Mouse (Mus musculus): ENCODE data around the gene Aven. TPM values are rescaled to one million over a fixed set of nuclear protein-coding genes. Genes with fewer than 3 reads are reported as not detected.
A peak's percentile ranks its signal among the peaks of the same experiment; 100 is the strongest.
"Not testable (repeated sequence)": the region's sequence is repeated elsewhere in the genome, so short reads cannot be mapped to it uniquely, and the experiment has no call there.

Gene Aven
- 1 to 10 TPM; 8.1 to 9.5 TPM for total RNA-seq (2021)

DNA sequence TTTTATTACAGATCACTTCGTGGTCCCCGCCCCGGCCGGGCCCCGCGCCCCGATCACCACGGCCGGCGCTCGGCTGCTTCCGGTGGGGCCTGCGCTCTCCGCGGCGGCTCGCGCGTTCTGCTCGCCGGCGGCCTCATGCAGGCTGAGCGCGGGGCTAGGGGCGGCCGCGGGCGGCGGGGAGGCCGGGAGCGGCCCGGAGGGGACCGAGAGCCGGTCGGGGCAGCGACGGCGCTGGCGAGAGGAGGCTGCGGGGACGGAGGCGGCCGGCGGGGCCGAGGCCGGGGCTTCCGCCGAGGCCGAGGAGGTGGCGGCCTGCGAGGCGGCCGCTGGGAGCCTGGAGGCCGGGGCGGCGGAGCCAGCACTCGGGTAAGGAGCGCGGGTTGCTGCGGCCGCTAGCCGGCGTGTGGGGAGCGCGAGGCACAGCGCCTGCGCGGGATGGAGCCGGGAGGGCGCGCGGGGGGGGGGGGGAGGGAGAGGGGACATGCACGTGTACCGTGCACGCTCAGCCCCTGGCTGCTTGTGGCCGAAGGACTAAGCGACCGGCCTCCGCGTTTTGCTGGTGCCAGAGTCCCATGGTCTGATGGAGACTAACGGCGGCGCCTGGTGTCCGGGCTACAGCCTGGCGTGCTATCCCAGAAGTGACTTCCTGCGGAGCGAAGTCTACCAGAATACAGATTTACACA is at the start of gene Aven:
Gene Aven, plus strand, starts transcription at position 109 of the 683 bp plus-strand sequence.
- DNase-seq (ENCODE audit: extremely low spot score in 1 of 2, low spot score in 1 of 2), result peak; percentile 70 to 78

DNA sequence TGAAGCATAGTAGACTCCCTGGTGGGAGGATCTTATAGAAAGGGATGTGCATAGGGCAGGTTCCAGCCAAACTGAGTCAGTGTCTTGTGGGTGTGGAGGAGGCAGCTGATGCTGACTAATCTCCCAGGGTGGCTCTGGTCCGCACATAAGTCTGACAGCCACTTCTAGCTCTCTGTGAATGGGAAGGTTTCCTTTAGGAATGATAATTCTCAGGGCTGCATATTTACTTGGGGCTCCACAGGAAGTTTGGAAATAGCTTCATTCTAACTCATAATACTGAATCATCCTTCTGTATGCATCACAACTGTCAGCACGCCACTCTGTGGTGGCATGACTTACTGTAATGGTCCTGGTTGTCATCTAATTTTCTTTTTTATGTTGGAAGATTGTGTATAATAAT is 49.3 kb upstream of the Aven start:
- no peak for DNase-seq (ENCODE audit: extremely low spot score in 1 of 2, low spot score in 1 of 2)

DNA sequence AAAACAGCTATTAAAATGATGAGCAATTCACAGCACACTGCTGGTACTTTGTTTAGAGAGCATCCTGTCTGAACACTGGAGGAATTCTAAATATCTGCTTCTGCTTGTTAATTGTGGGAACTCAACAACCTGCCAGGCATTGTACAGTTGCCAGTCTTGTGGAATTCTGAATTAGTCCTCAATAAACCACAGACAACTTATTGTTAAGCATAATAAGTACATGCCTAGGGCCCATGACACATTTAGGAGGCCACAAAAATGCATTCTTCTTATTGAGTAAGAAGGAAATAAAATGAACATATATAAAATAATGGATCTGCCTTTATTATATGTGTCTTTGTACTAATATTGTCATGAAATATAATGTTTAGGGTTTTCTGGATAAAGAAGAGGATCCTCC is 47.3 kb upstream of the Aven start:
- no peak for DNase-seq (ENCODE audit: extremely low spot score in 1 of 2, low spot score in 1 of 2)

DNA sequence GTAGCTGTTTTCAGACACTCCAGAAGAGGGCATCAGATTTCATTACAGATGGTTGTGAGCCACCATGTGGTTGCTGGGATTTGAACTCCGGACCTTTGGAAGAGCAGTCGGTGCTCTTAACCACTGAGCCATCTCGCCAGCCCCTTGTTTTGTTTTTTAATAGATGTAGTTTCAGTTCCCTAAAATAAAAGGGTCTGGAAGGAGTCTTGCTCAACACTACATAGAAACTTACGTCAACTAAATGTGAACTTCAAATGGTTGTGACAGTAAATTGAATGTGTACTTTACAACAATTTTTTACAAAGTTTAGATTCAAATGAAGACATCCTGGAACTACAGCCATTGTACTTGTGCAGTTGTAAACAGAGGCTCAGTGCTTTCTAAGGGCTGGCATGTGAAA is 44.7 kb upstream of the Aven start:
- DNase-seq (ENCODE audit: extremely low spot score in 1 of 2, low spot score in 1 of 2), result not testable (repeated sequence)

DNA sequence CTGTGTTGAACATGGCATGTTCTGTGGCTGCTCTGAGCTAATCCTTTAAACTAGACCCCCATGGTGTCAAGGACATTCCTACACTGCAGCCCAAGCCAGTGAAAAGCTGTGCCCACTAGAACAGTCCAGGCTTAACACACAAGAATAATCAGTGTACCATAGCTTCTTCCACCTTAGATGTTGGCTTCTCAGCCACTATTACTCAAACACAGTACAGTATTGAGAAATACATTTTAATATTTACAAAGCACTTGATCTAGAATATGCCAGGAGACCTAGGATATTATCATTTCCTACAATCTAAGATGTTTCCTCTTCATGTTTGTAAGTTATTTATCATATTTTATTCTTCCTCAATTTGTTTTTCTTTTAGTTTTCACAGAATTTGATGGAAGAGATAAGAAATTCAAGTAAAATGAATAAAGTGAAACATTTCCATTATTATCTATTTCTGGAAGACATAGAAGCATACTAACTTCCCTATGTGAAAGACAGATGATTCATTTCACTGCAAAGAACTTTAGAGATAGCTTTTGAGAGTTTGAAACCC is 44.2 kb upstream of the Aven start:
- no peak for DNase-seq (ENCODE audit: extremely low spot score in 1 of 2, low spot score in 1 of 2)

GRCm38 (mm10) chr2:112449597-112450296 is 43.0 kb upstream of the Aven start:
- DNase-seq (ENCODE audit: extremely low spot score in 1 of 2, low spot score in 1 of 2), result peak in 1 of 2 experiments; percentile 13

DNA sequence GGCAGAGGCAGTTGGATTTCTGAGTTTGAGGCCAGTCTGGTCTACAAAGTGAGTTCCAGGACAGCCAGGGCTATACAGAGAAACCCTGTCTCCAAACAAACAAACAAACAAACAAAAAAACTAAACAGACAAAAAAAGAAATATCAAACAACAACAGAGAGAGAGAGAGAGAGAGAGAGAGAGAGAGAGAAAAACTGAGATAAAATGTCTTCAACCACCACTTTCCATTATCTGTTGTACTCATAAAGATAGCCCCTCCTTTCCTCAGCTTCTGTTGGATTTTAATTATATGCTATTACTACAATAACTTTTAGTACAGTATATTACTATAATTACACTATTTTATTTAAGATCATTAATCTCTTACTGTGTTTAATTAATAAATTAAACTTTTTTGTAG is 40.3 kb upstream of the Aven start:
- not testable (repeated sequence) for DNase-seq (ENCODE audit: extremely low spot score in 1 of 2, low spot score in 1 of 2)

DNA sequence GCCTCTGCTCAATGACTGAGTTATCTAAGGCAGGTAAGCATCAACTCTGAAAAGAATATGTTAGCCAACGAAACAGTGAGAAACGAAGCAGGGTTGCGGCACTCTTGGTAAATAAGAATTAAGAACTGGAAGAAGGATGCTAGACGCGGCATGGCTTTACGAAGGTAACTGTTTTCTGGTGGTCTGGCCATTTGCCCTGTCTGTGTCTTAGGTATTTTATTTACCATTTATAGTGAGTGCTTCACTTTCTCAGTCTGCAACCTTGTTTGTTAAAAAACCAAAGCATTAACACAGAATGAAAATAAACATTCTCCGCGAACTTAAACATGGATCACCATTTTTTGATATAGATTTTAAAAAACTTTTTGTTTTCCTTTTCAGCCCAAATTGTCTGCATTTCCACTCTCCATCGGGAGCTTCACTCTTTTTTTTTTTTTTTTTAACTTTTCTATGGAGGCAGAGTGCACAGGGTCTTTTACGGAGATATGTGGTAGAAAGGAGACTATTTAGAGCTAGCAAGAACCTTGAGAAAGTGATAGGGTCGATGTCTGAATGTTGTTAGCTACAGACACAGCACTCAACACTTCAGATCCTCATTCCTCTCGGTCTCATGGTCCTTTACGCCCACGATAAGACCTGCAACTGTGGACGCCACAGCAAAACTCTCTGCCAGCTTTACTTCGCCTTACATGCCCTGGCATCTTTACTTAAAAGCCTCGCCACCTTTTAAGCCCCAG is 38.5 kb upstream of the Aven start:
- DNase-seq (ENCODE audit: extremely low spot score in 1 of 2, low spot score in 1 of 2), result no peak

- DNase-seq (ENCODE audit: extremely low spot score in 1 of 2, low spot score in 1 of 2), result peak; percentile 98 to 99
Observed at GRCm38 (mm10) chr2:112454862-112455564, 37.8 kb upstream of the Aven start, which contains the start of gene Emc7. Emc7 (plus strand) TSS chr2:112454997.

GRCm38 (mm10) chr2:112460557-112460956 is 32.2 kb upstream of the Aven start:
- no peak for DNase-seq (ENCODE audit: extremely low spot score in 1 of 2, low spot score in 1 of 2)

DNA sequence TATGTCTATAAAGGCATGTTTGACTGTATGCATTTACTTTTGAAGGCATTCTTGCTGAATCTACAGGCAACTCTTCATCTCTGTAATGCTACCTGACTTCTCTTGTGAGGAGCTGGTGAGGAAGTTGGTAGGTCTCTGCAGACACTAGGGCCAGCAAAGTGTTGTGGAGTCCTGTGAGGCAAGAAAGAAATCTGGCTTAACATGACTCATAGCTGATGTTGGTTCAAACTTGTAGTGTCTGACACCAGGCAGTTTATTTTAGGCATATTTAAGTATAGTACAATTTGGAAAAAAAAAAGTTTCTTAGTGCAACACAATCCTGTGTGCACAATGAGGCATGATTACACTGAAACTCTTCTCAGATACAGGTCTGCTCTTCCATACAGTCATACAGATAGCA is 23.2 kb upstream of the Aven start:
- no peak for DNase-seq (ENCODE audit: extremely low spot score in 1 of 2, low spot score in 1 of 2)

DNA sequence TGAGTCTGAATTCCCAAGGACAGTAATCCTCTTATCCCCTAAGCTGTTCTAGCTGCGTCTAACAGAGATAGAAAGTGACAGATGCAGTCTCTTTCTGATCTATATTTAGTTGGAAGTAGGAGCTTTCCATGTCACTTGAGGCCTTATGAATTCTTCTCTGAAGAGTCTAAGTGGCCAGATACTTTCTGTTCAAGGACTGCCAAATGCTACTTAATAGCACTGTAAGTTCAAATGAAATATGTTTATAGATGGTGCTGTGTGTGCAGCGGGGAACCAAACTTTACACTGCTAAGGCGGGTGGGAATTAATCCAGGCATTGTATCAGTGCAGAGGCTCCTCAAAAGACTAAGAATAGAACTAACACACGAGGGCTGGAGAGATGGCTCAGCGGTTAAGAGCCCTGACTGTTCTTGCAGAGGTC is 21.8 kb upstream of the Aven start:
- no peak for DNase-seq (ENCODE audit: extremely low spot score in 1 of 2, low spot score in 1 of 2)

GRCm38 (mm10) chr2:112472076-112472475 is 20.7 kb upstream of the Aven start:
- no peak for DNase-seq (ENCODE audit: extremely low spot score in 1 of 2, low spot score in 1 of 2)

GRCm38 (mm10) chr2:112474997-112475724 is 17.6 kb upstream of the Aven start:
- DNase-seq (ENCODE audit: extremely low spot score in 1 of 2, low spot score in 1 of 2), result no peak

DNA sequence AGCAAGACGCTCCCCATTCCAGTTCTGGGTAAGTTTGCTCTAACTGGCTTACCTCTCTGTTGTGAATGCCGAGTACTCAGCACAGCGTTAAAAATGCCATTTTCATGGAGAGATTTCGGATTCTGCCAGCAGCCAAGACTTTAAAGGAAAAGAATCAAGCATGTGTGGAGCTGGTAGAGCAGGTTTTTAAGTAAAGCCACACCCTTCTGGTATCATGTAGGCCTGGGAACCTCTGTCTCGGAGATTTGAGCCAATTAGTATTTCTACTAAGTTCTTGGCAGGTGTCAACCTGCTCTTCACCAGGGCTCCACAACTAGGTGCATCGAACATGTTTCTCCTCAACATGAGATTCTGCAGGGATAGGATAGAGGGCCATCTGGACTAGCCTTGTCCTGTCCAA is 16.2 kb upstream of the Aven start:
- DNase-seq (ENCODE audit: extremely low spot score in 1 of 2, low spot score in 1 of 2), result no peak

DNA sequence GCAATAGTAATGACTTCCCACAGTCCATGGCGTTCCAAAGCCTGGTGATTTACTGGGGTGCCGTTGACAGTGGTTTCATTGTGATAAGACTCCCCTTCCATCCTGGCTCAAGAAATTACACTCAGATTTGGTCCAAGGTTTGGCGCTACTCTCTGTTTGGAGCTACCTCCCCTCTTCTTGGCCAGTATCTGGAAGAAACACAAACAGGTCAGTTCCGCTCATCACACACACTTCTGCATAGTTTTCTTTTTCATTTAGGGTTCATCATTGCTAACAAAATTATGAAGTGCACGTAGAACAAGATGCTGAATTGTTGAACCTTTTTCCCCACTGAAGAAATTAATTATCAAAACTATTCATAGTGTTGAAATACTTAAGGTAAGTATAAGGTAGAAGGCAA is 12.1 kb upstream of the Aven start, which contains the start of gene Chrm5:
Gene Chrm5, minus strand, starts transcription at position 101 of the 400 bp plus-strand sequence.
- no peak for DNase-seq (ENCODE audit: extremely low spot score in 1 of 2, low spot score in 1 of 2)

GRCm38 (mm10) chr2:112481564-112481963 is 11.2 kb upstream of the Aven start:
- no peak for DNase-seq (ENCODE audit: extremely low spot score in 1 of 2, low spot score in 1 of 2)

- DNase-seq (ENCODE audit: extremely low spot score in 1 of 2, low spot score in 1 of 2), result no peak
Observed at GRCm38 (mm10) chr2:112482533-112483333, 10.0 kb upstream of the Aven start.

DNA sequence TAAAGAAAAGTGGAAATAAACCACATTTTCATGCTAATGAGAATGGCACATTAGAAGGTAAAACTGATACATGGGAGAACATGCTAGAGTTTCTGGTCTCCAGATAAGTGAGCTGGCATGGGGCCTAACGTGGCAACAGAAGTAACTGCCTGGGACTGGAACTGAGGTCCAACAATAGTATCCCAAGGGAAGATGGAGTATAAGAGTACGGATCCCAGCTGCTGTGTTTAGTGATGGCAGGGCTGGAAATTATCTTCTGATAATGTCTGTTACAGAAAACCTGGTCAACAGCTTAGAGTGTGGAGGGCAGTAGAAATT is 9.5 kb upstream of the Aven start:
- DNase-seq (ENCODE audit: extremely low spot score in 1 of 2, low spot score in 1 of 2), result no peak

All from layer of hippocampus, postnatal 25 days (tissue).